Mouse (Mus musculus): Measurements from ENCODE around the gene Plppr3. TPM values are rescaled to one million over a fixed set of nuclear protein-coding genes. Genes with fewer than 3 reads are reported as not detected.

The Plppr3 gene
- polyA plus RNA-seq, 1 experiment from 2014 or later = 32.4 TPM

DNA sequence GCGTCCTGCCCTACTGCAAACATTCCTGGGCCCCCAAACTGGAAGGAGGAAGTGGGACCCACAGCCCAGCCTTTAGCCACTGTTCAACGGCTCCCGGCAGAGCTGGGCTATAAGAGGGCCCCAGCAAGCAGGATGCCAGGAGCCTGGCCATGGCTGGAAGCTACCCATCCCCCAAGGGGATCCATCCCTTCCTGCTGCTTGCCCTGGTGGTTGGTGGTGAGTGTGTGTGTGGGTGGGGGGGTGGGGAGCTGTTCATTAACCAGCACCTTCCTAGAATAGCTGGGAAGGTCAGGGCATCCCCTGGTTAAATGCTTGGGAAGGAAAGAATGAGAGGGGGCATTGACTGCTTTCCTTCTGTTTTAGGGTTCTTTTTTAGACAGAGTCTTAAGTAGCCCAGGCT, 5.1 kb upstream of the Plppr3 start:
- ATAC-seq (ENCODE audit: low read depth) (no peak), DNase-seq (ENCODE audit: low spot score) (no peak)
- no peaks in the 10 kb centered on the region for H3K36me3 ChIP-seq (ENCODE audit: control insufficient read depth, insufficient read depth, low read length)
- H3K9ac ChIP-seq (ENCODE audit: low read depth, low read length) = no peak overlapping the region
- H3K27ac ChIP-seq (replicated peaks; ENCODE audit: low read depth, low read length) = no peak overlapping the region
- no peak overlapping the region for H3K4me3 ChIP-seq (ENCODE audit: low read depth, low read length)
- no peaks in the 10 kb centered on the region for H3K27me3 ChIP-seq (replicated peaks; ENCODE audit: control insufficient read depth, insufficient read depth, low read length)
- peaks cover 17% of the 10 kb centered on the region for H3K4me1 ChIP-seq (ENCODE audit: control insufficient read depth, insufficient read depth, low read length)
- WGBS = 60% methylated on average over 1 of the region's 3 CpGs
- no peaks in the 10 kb centered on the region for H3K9me3 ChIP-seq (ENCODE audit: control insufficient read depth, low read length)
- H3K4me2 ChIP-seq (ENCODE audit: low read depth, low read length) = no peak overlapping the region

DNA sequence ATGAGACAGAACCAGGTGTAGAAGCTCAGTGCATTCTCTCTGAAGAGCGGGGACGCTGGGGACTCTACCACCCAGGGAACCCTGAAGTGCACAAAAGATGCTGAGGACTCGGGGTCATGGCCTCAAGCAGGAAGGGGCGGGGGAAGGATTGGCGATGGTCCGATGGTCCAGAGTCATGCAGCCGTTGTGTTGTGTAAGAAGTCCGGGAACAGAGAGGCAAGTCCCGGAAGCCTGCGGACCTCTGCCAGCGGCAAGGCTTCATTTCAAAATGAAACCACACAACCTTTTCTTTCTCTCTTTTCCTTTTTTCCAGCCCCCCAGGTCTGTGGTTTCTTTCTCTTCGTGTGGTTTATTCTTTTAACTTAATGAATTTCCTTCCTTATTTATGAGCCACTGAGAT, 3.3 kb upstream of the Plppr3 start:
- H3K36me3 ChIP-seq (ENCODE audit: control insufficient read depth, insufficient read depth, low read length) = no peaks in the 10 kb centered on the region
- no peak for ATAC-seq (ENCODE audit: low read depth)
- H3K4me1 ChIP-seq (ENCODE audit: control insufficient read depth, insufficient read depth, low read length) = peaks cover 25% of the 10 kb centered on the region
- H3K9ac ChIP-seq (ENCODE audit: low read depth, low read length) = no peak overlapping the region
- H3K4me3 ChIP-seq (ENCODE audit: low read depth, low read length) = no peak overlapping the region
- DNase-seq (ENCODE audit: low spot score) = no peak
- WGBS = 50% methylated on average over 11 of the region's 12 CpGs
- H3K27ac ChIP-seq (replicated peaks; ENCODE audit: low read depth, low read length) = no peak overlapping the region
- H3K4me2 ChIP-seq (ENCODE audit: low read depth, low read length) = no peak overlapping the region
- no peaks in the 10 kb centered on the region for H3K27me3 ChIP-seq (replicated peaks; ENCODE audit: control insufficient read depth, insufficient read depth, low read length)
- H3K9me3 ChIP-seq (ENCODE audit: control insufficient read depth, low read length) = no peaks in the 10 kb centered on the region

DNA sequence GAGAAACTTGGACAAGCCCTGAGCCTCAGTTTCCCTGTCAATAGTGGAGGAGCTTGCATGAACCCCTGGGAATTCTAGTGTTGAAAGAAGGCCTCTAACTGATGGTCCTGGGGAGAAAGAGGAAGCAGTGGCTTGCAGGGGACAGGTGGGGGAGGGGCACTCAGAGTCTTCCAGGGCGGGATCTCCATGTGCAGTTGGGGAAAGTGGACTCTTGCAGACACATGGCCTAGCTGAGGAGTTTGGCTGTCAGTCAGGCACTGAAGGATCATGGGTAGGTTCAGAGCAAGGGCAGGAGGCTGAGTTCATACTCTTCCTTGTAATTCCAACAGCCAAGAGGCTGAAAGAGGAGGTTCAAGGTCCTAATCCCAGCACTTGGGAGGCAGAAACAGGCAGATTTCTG, 2.7 kb upstream of the Plppr3 start:
- H3K36me3 ChIP-seq (ENCODE audit: control insufficient read depth, insufficient read depth, low read length) = no peaks in the 10 kb centered on the region
- no peak overlapping the region for H3K9ac ChIP-seq (ENCODE audit: low read depth, low read length)
- H3K4me2 ChIP-seq (ENCODE audit: low read depth, low read length) = no peak overlapping the region
- 44% methylated on average over 1 of the region's 1 CpGs for WGBS
- peaks cover 22% of the 10 kb centered on the region for H3K4me1 ChIP-seq (ENCODE audit: control insufficient read depth, insufficient read depth, low read length)
- no peak for ATAC-seq (ENCODE audit: low read depth)
- no peak for DNase-seq (ENCODE audit: low spot score)
- no peak overlapping the region for H3K27ac ChIP-seq (replicated peaks; ENCODE audit: low read depth, low read length)
- H3K9me3 ChIP-seq (ENCODE audit: control insufficient read depth, low read length) = no peaks in the 10 kb centered on the region
- no peak overlapping the region for H3K4me3 ChIP-seq (ENCODE audit: low read depth, low read length)
- H3K27me3 ChIP-seq (replicated peaks; ENCODE audit: control insufficient read depth, insufficient read depth, low read length) = no peaks in the 10 kb centered on the region

DNA sequence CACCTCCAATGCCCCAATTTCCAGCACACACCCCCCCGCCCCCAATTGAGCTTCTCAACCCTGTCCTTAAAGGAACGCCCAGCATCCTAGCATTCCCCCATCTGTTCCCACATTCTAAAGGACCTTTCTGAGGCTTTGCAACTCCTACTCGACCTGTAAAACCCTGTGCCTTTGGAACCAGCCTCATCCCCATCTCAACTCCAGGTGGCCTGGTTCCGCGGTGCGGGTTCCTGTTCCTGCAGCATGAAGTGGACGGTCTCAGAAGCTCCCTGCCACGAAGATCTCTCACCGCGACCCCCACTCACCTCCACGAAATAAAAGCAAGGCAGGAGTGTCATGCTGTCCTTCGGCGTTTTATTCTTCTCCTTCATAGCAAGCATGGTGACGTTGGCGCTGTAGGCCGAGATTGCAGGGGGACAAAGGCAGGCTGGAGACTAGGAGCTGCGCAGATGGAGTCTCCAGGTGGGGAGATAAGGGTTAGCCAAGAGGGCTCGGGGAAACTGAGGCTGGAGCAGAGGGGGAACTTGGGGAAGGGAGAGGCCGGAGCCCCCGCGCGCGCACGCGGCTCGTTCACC, 632 bp downstream of the Plppr3 start:
- peak; percentile 20 for ATAC-seq (ENCODE audit: low read depth)

DNA sequence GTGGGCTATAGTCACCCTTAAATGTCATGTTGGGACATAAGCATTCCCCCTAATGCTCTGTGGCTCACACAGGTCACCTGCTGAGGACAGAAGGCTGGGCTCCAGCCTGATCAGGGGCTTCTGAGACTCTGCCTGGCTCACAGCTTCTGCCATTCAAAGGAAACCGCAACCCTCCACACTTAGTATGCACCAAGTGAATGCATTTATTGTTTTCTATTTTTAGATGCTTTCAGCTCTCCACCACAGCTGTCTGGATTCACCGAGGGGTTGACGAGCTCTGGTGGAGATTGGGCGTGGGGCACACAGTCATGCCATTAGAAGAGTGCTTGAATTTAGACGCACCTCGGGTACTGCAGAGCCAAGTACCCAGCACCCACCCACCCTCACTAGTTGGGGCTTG, 1.1 kb downstream of the Plppr3 start:
- Histone ChIP-seq H3K4me2 (ENCODE audit: low read depth, low read length) (peak overlapping the region; percentile 81), H3K9ac (ENCODE audit: low read depth, low read length) (peak overlapping the region; percentile 82), H3K9me3 (ENCODE audit: control insufficient read depth, low read length) (no peaks in the 10 kb centered on the region), H3K27ac (replicated peaks; ENCODE audit: low read depth, low read length) (peak overlapping the region; percentile 85), H3K4me3 (ENCODE audit: low read depth, low read length) (peak overlapping the region; percentile 68), H3K27me3 (replicated peaks; ENCODE audit: control insufficient read depth, insufficient read depth, low read length) (no peaks in the 10 kb centered on the region), H3K4me1 (ENCODE audit: control insufficient read depth, insufficient read depth, low read length) (peaks cover 14% of the 10 kb centered on the region; the same call in 1 of the 2 replicates), H3K36me3 (ENCODE audit: control insufficient read depth, insufficient read depth, low read length) (peaks cover 21% of the 10 kb centered on the region; the same call in 1 of the 2 replicates)
- 6% methylated on average over 6 of the region's 6 CpGs for WGBS
- DNase-seq (ENCODE audit: low spot score) (no peak), ATAC-seq (ENCODE audit: low read depth) (no peak)

More for the DNA sequence above, 632 bp downstream of the Plppr3 start:
- DNase-seq (ENCODE audit: low spot score) = no peak
- under 1% methylated on average over 26 of the region's 26 CpGs for WGBS
- Histone ChIP-seq H3K4me3 (ENCODE audit: low read depth, low read length) (peak overlapping the region; percentile 68), H3K9me3 (ENCODE audit: control insufficient read depth, low read length) (no peaks in the 10 kb centered on the region), H3K9ac (ENCODE audit: low read depth, low read length) (peak overlapping the region; percentile 82), H3K4me2 (ENCODE audit: low read depth, low read length) (peak overlapping the region; percentile 81), H3K27ac (replicated peaks; ENCODE audit: low read depth, low read length) (peak overlapping the region; percentile 85), H3K36me3 (ENCODE audit: control insufficient read depth, insufficient read depth, low read length) (peaks cover 21% of the 10 kb centered on the region; the same call in 1 of the 2 replicates), H3K4me1 (ENCODE audit: control insufficient read depth, insufficient read depth, low read length) (peaks cover 14% of the 10 kb centered on the region; the same call in 1 of the 2 replicates), H3K27me3 (replicated peaks; ENCODE audit: control insufficient read depth, insufficient read depth, low read length) (no peaks in the 10 kb centered on the region)

DNA sequence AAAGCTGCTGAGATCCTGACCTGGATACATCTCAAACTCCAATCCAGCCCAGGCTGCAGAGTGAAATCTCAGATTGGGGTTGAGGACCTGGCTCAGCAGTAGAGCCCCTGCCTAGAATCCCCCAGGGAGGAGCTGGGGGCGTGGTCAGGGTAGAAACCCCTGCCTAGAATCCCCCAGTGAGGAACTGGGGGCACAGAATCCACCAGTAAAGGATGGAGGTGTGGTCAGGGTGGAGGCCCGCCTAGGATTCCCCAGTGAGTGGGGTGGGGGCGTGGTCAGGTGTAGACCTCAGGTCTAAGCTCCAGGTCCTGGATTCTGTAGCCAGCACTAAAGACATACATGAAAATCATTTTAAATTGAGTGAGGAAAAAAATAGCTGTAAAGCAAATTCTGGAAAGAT, 1.6 kb downstream of the Plppr3 start:
- H3K27me3 ChIP-seq (replicated peaks; ENCODE audit: control insufficient read depth, insufficient read depth, low read length) = no peaks in the 10 kb centered on the region
- H3K9ac ChIP-seq (ENCODE audit: low read depth, low read length) = peak overlapping the region; percentile 82
- peak overlapping the region; percentile 81 for H3K4me2 ChIP-seq (ENCODE audit: low read depth, low read length)
- ATAC-seq (ENCODE audit: low read depth) (no peak), DNase-seq (ENCODE audit: low spot score) (no peak)
- H3K27ac ChIP-seq (replicated peaks; ENCODE audit: low read depth, low read length) = peak overlapping the region; percentile 85; the same call in 1 of the 2 replicates
- H3K36me3 ChIP-seq (ENCODE audit: control insufficient read depth, insufficient read depth, low read length) = peaks cover 21% of the 10 kb centered on the region; the same call in 1 of the 2 replicates
- H3K4me1 ChIP-seq (ENCODE audit: control insufficient read depth, insufficient read depth, low read length) = peaks cover 14% of the 10 kb centered on the region; the same call in 1 of the 2 replicates
- 33% methylated on average over 3 of the region's 3 CpGs for WGBS
- no peaks in the 10 kb centered on the region for H3K9me3 ChIP-seq (ENCODE audit: control insufficient read depth, low read length)
- peak overlapping the region; percentile 68 for H3K4me3 ChIP-seq (ENCODE audit: low read depth, low read length)

DNA sequence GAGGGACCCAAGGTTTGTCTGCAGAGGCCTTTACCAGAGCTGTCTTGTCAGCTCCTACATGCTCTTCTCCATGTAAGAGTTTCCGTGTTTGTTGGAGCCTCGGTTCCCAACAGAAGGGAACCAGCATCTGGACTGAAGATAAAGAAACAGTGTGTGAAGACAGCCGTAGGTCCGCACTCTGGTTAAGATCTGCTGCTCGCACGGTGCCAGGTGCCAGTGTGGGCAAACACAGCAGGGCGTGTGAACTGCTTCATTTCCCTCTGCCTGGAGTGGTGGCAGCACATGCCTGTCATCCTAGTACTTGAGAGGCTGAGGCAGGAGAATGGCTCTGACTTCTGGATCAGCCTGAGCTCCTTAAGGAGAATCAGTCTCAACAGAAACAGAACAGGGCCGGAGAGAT, 2.6 kb downstream of the Plppr3 start:
- 94% methylated on average over 8 of the region's 8 CpGs for WGBS
- ATAC-seq (ENCODE audit: low read depth) = no peak

DNA sequence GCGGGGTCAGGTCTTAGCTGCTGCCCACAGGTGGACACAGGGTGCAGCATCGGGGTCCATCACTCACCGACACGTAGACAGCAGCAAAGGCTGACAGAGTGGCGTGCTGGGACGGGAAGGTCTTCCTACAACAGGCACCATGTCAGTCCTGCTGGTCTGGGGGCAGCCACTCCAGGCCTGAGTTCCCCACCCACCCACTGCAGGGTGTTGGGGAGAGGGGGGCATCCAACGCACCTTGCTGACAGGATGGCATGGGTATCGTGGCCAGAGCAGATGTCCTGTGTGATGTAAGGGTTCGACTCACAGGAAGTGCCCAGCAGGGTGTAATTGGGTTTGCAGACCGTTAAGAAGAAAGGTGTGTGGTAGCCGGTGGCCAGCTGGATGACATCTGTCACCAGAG, 7.8 kb downstream of the Plppr3 start:
- WGBS = 74% methylated on average over 11 of the region's 11 CpGs
- H3K9me3 ChIP-seq (ENCODE audit: control insufficient read depth, low read length) = no peaks in the 10 kb centered on the region

More for the DNA sequence above, 2.6 kb downstream of the Plppr3 start:
- H3K4me2 ChIP-seq (ENCODE audit: low read depth, low read length) = no peak overlapping the region
- H3K36me3 ChIP-seq (ENCODE audit: control insufficient read depth, insufficient read depth, low read length) = peaks cover 27% of the 10 kb centered on the region; the same call in 1 of the 2 replicates
- DNase-seq (ENCODE audit: low spot score) = no peak
- H3K9ac ChIP-seq (ENCODE audit: low read depth, low read length) = no peak overlapping the region
- H3K4me1 ChIP-seq (ENCODE audit: control insufficient read depth, insufficient read depth, low read length) = peaks cover 14% of the 10 kb centered on the region; the same call in 1 of the 2 replicates
- H3K27ac ChIP-seq (replicated peaks; ENCODE audit: low read depth, low read length) = no peak overlapping the region
- H3K4me3 ChIP-seq (ENCODE audit: low read depth, low read length) = no peak overlapping the region
- H3K27me3 ChIP-seq (replicated peaks; ENCODE audit: control insufficient read depth, insufficient read depth, low read length) = no peaks in the 10 kb centered on the region
- no peaks in the 10 kb centered on the region for H3K9me3 ChIP-seq (ENCODE audit: control insufficient read depth, low read length)

DNA sequence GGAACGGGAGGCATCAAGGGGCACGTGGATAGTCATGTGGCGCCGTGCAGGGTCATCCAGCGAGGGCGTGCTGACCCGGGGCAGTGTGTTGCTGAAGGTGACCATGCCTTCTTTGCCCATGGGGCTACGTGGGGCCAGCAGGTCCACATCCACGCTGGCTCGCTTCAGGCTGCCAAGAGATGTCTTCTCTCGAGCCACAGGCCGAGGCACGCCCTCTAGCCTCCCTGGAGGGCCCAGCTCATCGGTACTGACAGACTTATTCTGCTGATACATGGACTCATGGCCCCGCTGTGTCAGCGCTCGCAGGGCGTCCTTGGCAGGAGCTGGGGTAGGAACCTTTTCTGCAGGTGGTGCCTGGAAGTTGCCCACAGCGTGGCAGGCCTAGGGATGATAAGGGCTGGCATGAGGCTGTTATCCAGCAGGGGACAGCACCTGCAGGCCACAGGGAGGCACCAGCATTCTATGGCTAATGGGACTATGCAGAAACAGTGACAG, 8.6 kb downstream of the Plppr3 start:
- no peaks in the 10 kb centered on the region for H3K9me3 ChIP-seq (ENCODE audit: control insufficient read depth, low read length)
- 68% methylated on average over 19 of the region's 19 CpGs for WGBS
- DNase-seq (ENCODE audit: low spot score) (no peak), ATAC-seq (ENCODE audit: low read depth) (no peak)
- H3K4me3 ChIP-seq (ENCODE audit: low read depth, low read length) = no peak overlapping the region
- H3K4me1 ChIP-seq (ENCODE audit: control insufficient read depth, insufficient read depth, low read length) = no peaks in the 10 kb centered on the region
- H3K27ac ChIP-seq (replicated peaks; ENCODE audit: low read depth, low read length) = no peak overlapping the region
- H3K27me3 ChIP-seq (replicated peaks; ENCODE audit: control insufficient read depth, insufficient read depth, low read length) = no peaks in the 10 kb centered on the region
- H3K36me3 ChIP-seq (ENCODE audit: control insufficient read depth, insufficient read depth, low read length) = peaks cover 74% of the 10 kb centered on the region
- no peak overlapping the region for H3K4me2 ChIP-seq (ENCODE audit: low read depth, low read length)
- no peak overlapping the region for H3K9ac ChIP-seq (ENCODE audit: low read depth, low read length)

More for the DNA sequence above, 7.8 kb downstream of the Plppr3 start:
- DNase-seq (ENCODE audit: low spot score) (no peak), ATAC-seq (ENCODE audit: low read depth) (no peak)
- Histone ChIP-seq H3K36me3 (ENCODE audit: control insufficient read depth, insufficient read depth, low read length) (peaks cover 74% of the 10 kb centered on the region), H3K4me2 (ENCODE audit: low read depth, low read length) (no peak overlapping the region), H3K4me3 (ENCODE audit: low read depth, low read length) (no peak overlapping the region), H3K4me1 (ENCODE audit: control insufficient read depth, insufficient read depth, low read length) (no peaks in the 10 kb centered on the region), H3K27me3 (replicated peaks; ENCODE audit: control insufficient read depth, insufficient read depth, low read length) (no peaks in the 10 kb centered on the region), H3K27ac (replicated peaks; ENCODE audit: low read depth, low read length) (no peak overlapping the region), H3K9ac (ENCODE audit: low read depth, low read length) (no peak overlapping the region)
